Mouse (Mus musculus): ENCODE measurements around the gene Ergic1. TPM values are rescaled to one million over a fixed set of nuclear protein-coding genes. Genes with fewer than 3 reads are reported as not detected.

The Ergic1 gene
- total and polyA plus RNA-seq, 2 experiments from 2014 or later = 103 to 186 TPM

DNA sequence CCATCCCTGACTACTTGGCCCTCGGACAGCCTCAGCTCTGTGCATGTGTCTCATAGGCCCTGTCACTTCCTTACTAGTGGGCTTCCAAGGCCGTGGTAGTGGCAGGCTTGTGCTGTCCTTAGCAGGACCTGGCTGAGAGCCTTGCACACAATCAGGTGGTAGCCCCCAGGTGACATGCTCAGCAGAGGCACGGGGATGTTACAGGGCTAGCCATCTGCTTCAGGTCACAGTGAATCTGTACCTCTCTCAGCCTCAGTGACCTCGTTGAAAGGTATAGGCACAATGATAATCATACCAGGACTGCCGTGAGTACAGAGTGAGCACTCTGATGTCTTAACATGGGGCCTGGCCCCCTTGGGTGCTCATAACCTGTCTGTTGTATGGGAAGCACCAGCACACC is 13.4 kb downstream of the Ergic1 start:
- H3K4me1 ChIP-seq (ENCODE audit: insufficient read depth) = no peaks in the 10 kb centered on the region
- 90% methylated on average over 5 of the region's 5 CpGs for WGBS
- H3K4me3 ChIP-seq (ENCODE audit: low read depth, low read length) = no peak overlapping the region
- peaks cover 31% of the 10 kb centered on the region for H3K36me3 ChIP-seq (ENCODE audit: insufficient read depth)
- H3K4me2 ChIP-seq (ENCODE audit: low read depth) = no peak overlapping the region
- DNase-seq (no peak), ATAC-seq (no peak)
- H3K27ac ChIP-seq (ENCODE audit: low read depth, low read length) = no peak overlapping the region
- no peak overlapping the region for H3K9ac ChIP-seq
- H3K9me3 ChIP-seq (ENCODE audit: low read length) = no peaks in the 10 kb centered on the region
- TF ChIP-seq CTCF (IDR thresholded peaks at IDR 0.05; ENCODE audit: low read depth) = no peak
- no peaks in the 10 kb centered on the region for H3K27me3 ChIP-seq (ENCODE audit: insufficient read depth, low read length)

DNA sequence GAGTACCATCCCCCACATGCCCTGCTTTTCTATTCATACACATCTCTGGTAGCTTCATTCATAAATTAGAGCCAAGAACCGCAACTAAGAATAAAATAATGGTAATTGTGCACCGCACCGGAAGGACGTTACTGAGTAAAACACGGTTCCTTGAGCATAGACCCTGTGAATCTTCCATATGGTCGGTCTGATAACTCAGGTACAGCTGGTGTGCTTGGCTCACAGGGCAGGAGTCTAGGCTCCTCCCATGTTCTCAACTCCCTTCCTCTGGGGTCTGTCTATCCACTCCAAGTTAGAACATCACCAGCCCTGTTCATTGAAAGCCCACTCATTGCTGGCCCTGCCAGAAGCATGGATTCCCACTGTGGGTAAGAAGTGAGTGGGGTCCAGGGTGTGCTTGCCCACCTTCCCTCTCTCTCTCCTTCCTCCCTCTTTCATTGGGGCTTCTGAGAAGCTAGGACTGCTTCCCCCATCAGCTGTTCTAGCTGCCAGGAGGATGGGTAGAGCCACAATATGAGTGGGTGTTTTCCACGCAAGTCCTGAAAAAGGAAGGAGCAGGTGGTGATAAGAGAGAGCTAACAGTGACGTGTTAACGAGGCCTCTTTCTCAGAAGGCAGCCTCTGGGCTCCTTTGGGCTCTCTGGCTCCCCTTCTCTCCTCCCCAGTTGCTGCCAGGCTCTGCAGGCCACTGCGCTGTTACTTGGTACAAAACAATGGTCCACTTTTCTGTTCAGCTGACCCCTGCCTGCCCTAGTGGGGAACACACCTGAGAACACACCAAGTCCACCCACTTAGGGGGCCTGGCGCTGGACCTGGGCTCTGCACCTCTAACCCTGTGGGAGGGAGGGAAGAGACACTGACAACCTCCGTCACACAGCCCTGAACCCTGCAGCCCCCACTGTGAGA is 14.7 kb downstream of the Ergic1 start:
- H3K36me3 ChIP-seq (ENCODE audit: insufficient read depth) = peaks cover 30% of the 10 kb centered on the region
- no peaks in the 10 kb centered on the region for H3K9me3 ChIP-seq (ENCODE audit: low read length)
- no peaks in the 10 kb centered on the region for H3K27me3 ChIP-seq (ENCODE audit: insufficient read depth, low read length)
- H3K9ac ChIP-seq = no peak overlapping the region
- no peak overlapping the region for H3K4me3 ChIP-seq (ENCODE audit: low read depth, low read length)
- ATAC-seq (no peak), DNase-seq (no peak)
- WGBS = 63% methylated on average over 12 of the region's 12 CpGs
- no peak for TF ChIP-seq CTCF (IDR thresholded peaks at IDR 0.05; ENCODE audit: low read depth)
- H3K27ac ChIP-seq (ENCODE audit: low read depth, low read length) = no peak overlapping the region
- H3K4me1 ChIP-seq (ENCODE audit: insufficient read depth) = no peaks in the 10 kb centered on the region
- H3K4me2 ChIP-seq (ENCODE audit: low read depth) = no peak overlapping the region

DNA sequence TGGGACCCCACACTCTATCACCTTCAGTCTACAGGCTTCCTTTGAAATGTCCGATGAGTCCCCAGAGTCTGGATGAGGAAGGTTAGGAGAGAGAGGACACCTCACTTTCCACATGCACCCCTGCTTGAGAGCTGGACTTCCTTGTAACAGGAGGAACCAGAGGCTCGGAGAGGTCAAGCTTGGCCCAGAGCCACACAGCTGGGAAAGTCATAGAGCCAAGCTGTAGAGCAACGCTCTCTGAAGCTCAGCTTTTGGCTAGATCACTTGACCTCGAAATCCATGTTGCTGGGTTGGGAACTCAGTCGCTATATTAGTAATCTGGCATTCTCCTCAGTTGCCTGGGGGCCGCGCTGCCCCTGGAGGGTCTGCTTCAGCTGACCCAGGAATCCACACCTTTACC is 15.5 kb downstream of the Ergic1 start:
- Histone ChIP-seq H3K4me3 (ENCODE audit: low read depth, low read length) (no peak overlapping the region), H3K36me3 (ENCODE audit: insufficient read depth) (peaks cover 30% of the 10 kb centered on the region), H3K4me1 (ENCODE audit: insufficient read depth) (no peaks in the 10 kb centered on the region), H3K27me3 (ENCODE audit: insufficient read depth, low read length) (no peaks in the 10 kb centered on the region), H3K27ac (ENCODE audit: low read depth, low read length) (peak overlapping the region; percentile 1; the same call in 1 of the 2 replicates), H3K4me2 (ENCODE audit: low read depth) (no peak overlapping the region), H3K9me3 (ENCODE audit: low read length) (no peaks in the 10 kb centered on the region), H3K9ac (no peak overlapping the region)
- no peak for TF ChIP-seq CTCF (IDR thresholded peaks at IDR 0.05; ENCODE audit: low read depth)
- ATAC-seq = no peak
- 90% methylated on average over 7 of the region's 7 CpGs for WGBS
- DNase-seq = no peak

- TF ChIP-seq CTCF (IDR thresholded peaks at IDR 0.05; ENCODE audit: low read depth) = no peak
- WGBS = 86% methylated on average over 11 of the region's 11 CpGs
- DNase-seq = no peak
Measured at GRCm38 (mm10) chr17:26577309-26577708, 16.0 kb downstream of the Ergic1 start.

GRCm38 (mm10) chr17:26578162-26578561 is 16.9 kb downstream of the Ergic1 start:
- no peaks in the 10 kb centered on the region for H3K4me1 ChIP-seq (ENCODE audit: insufficient read depth)
- H3K9ac ChIP-seq = no peak overlapping the region
- H3K4me2 ChIP-seq (ENCODE audit: low read depth) = no peak overlapping the region
- H3K4me3 ChIP-seq (ENCODE audit: low read depth, low read length) = no peak overlapping the region
- no peaks in the 10 kb centered on the region for H3K9me3 ChIP-seq (ENCODE audit: low read length)
- no peak for TF ChIP-seq CTCF (IDR thresholded peaks at IDR 0.05; ENCODE audit: low read depth)
- H3K36me3 ChIP-seq (ENCODE audit: insufficient read depth) = peaks cover 26% of the 10 kb centered on the region; the same call in 1 of the 2 replicates
- H3K27ac ChIP-seq (ENCODE audit: low read depth, low read length) = no peak overlapping the region
- DNase-seq (no peak), ATAC-seq (no peak)
- WGBS = 91% methylated on average over 7 of the region's 7 CpGs
- H3K27me3 ChIP-seq (ENCODE audit: insufficient read depth, low read length) = no peaks in the 10 kb centered on the region

More at GRCm38 (mm10) chr17:26577309-26577708, 16.0 kb downstream of the Ergic1 start:
- no peak overlapping the region for H3K4me3 ChIP-seq (ENCODE audit: low read depth, low read length)
- H3K9ac ChIP-seq = no peak overlapping the region
- no peaks in the 10 kb centered on the region for H3K27me3 ChIP-seq (ENCODE audit: insufficient read depth, low read length)
- H3K27ac ChIP-seq (ENCODE audit: low read depth, low read length) = peak overlapping the region; percentile 1; the same call in 1 of the 2 replicates
- no peaks in the 10 kb centered on the region for H3K4me1 ChIP-seq (ENCODE audit: insufficient read depth)
- H3K4me2 ChIP-seq (ENCODE audit: low read depth) = no peak overlapping the region
- peaks cover 29% of the 10 kb centered on the region for H3K36me3 ChIP-seq (ENCODE audit: insufficient read depth)
- no peak for ATAC-seq
- H3K9me3 ChIP-seq (ENCODE audit: low read length) = no peaks in the 10 kb centered on the region

GRCm38 (mm10) chr17:26578771-26579170 is 17.5 kb downstream of the Ergic1 start:
- Histone ChIP-seq H3K4me1 (ENCODE audit: insufficient read depth) (no peaks in the 10 kb centered on the region), H3K9me3 (ENCODE audit: low read length) (no peaks in the 10 kb centered on the region), H3K4me2 (ENCODE audit: low read depth) (no peak overlapping the region), H3K36me3 (ENCODE audit: insufficient read depth) (peaks cover 26% of the 10 kb centered on the region; the same call in 1 of the 2 replicates), H3K4me3 (ENCODE audit: low read depth, low read length) (no peak overlapping the region), H3K9ac (no peak overlapping the region), H3K27me3 (ENCODE audit: insufficient read depth, low read length) (no peaks in the 10 kb centered on the region), H3K27ac (ENCODE audit: low read depth, low read length) (no peak overlapping the region)
- WGBS = 95% methylated on average over 11 of the region's 11 CpGs
- TF ChIP-seq CTCF (IDR thresholded peaks at IDR 0.05; ENCODE audit: low read depth) = no peak
- no peak for DNase-seq
- no peak for ATAC-seq

DNA sequence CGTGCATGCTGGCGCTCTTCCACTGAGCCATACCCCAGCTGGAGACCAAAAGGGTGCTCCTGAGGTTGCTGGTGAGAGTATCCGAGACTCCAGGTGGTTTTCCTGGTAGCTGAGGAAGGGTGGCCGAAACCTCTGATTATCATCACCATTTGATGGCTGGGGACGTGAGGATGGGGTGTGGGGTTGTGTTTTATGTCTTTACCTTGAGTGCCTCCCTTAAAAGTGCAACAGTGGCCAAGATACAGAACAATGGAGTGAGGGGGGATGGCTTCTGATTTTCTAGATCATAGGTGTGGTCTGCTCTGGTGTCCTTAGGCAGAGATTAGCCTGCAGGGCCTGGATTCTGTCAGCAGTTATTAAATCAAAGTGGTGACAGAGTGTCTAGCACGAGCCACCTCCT is 18.1 kb downstream of the Ergic1 start:
- no peak for ATAC-seq
- no peak overlapping the region for H3K4me2 ChIP-seq (ENCODE audit: low read depth)
- no peak for TF ChIP-seq CTCF (IDR thresholded peaks at IDR 0.05; ENCODE audit: low read depth)
- no peaks in the 10 kb centered on the region for H3K27me3 ChIP-seq (ENCODE audit: insufficient read depth, low read length)
- no peak overlapping the region for H3K4me3 ChIP-seq (ENCODE audit: low read depth, low read length)
- no peaks in the 10 kb centered on the region; the same call in 1 of the 2 replicates for H3K4me1 ChIP-seq (ENCODE audit: insufficient read depth)
- DNase-seq = no peak
- no peak overlapping the region for H3K9ac ChIP-seq
- H3K36me3 ChIP-seq (ENCODE audit: insufficient read depth) = peaks cover 26% of the 10 kb centered on the region; the same call in 1 of the 2 replicates
- H3K9me3 ChIP-seq (ENCODE audit: low read length) = no peaks in the 10 kb centered on the region
- 95% methylated on average over 6 of the region's 6 CpGs for WGBS
- H3K27ac ChIP-seq (ENCODE audit: low read depth, low read length) = no peak overlapping the region

Data from forebrain, postnatal 0 days (tissue).